Mouse (Mus musculus) myocyte (in vitro differentiated cells): ENCODE results near the gene Gm11273.

Experiments
- CEBPB ChIP-seq: IDR thresholded peaks from 2 replicates; pipeline ENCODE4 v1.6.1; 2011; ENCODE audit warnings: mild to moderate bottlenecking, moderate library complexity; ENCODE audit not compliant: poor library complexity, insufficient read depth, severe bottlenecking
- E2F4 ChIP-seq: IDR thresholded peaks from one replicate; pipeline ENCODE4 v1.6.1; 2011; ENCODE audit warnings: mild to moderate bottlenecking, control low read depth, moderate library complexity; ENCODE audit not compliant: insufficient read depth
- MAX ChIP-seq: IDR thresholded peaks from one replicate; pipeline ENCODE4 v1.6.1; 2011; ENCODE audit warnings: low read depth, mild to moderate bottlenecking, control low read depth
- MYOD1 ChIP-seq, 3 experiments: IDR thresholded peaks; one replicate each; pipeline ENCODE4 v1.6.1; 2011; ENCODE audit warnings: control low read depth in 2 of 3, low read depth in 2 of 3, mild to moderate bottlenecking in 2 of 3, moderate library complexity in 1 of 3; ENCODE audit not compliant: insufficient read length in 2 of 3, control insufficient read depth in 1 of 3
- MYOG ChIP-seq, 3 experiments: IDR thresholded peaks; one replicate each; pipeline ENCODE4 v1.6.1; 2011; ENCODE audit warnings: control low read depth in 2 of 3, low read depth in 2 of 3, mild to moderate bottlenecking in 2 of 3; ENCODE audit not compliant: insufficient read length in 2 of 3, control insufficient read depth in 1 of 3, insufficient read depth in 1 of 3
- POLR2A ChIP-seq: IDR thresholded peaks from one replicate; pipeline ENCODE4 v1.6.1; 2011; ENCODE audit warnings: low read depth, mild to moderate bottlenecking, control low read depth, moderate library complexity; ENCODE audit not compliant: insufficient read length
- POLR2AphosphoS2 ChIP-seq: IDR thresholded peaks from one replicate; pipeline ENCODE4 v1.6.1; 2011; ENCODE audit warnings: low read depth, control low read depth; ENCODE audit not compliant: insufficient read length
- REST ChIP-seq: IDR thresholded peaks from one replicate; pipeline ENCODE4 v1.6.1; 2011; ENCODE audit warnings: mild to moderate bottlenecking, control low read depth, moderate library complexity; ENCODE audit not compliant: insufficient read depth, insufficient read length
- SRF ChIP-seq: IDR thresholded peaks from one replicate; pipeline ENCODE4 v1.6.1; 2011; ENCODE audit warnings: low read depth; ENCODE audit not compliant: control insufficient read depth, insufficient read length
- TCF3 ChIP-seq: IDR thresholded peaks from one replicate; pipeline ENCODE4 v1.6.1; 2011; ENCODE audit warnings: low read depth, control low read depth; ENCODE audit not compliant: insufficient read length
- USF1 ChIP-seq: IDR thresholded peaks from one replicate; pipeline ENCODE4 v1.6.1; 2011; ENCODE audit warnings: low read depth, mild to moderate bottlenecking, control low read depth, moderate library complexity

- TF ChIP-seq POLR2A, result no peak
- no peak for TF ChIP-seq MYOD1 (IDR thresholded peaks at IDR 0.05; ENCODE audit: control insufficient read depth in 1 of 3, insufficient read length in 2 of 3, low read depth in 2 of 3)
- no peak for TF ChIP-seq MYOG (IDR thresholded peaks at IDR 0.05; ENCODE audit: control insufficient read depth in 1 of 3, insufficient read depth in 1 of 3, insufficient read length in 2 of 3, low read depth in 2 of 3)
- no peak for TF ChIP-seq E2F4
- no peak for TF ChIP-seq MAX
- no peak for TF ChIP-seq USF1
- no peak for TF ChIP-seq SRF
- 0 out of 2 replicates have a peak, but pooled peaks have one; percentile 9 for TF ChIP-seq CEBPB
- TF ChIP-seq TCF3, result no peak
- TF ChIP-seq POLR2AphosphoS2, result no peak
- TF ChIP-seq REST, result no peak
Observed at GRCm38 (mm10) chr13:21492847-21493246, 8.4 kb downstream of the Gm11273 start.
